Mouse (Mus musculus) forebrain, embryonic 11.5 days (tissue): ENCODE data around the gene Shisa8. TPM values are rescaled to one million over a fixed set of nuclear protein-coding genes. Genes with fewer than 3 reads are reported as not detected.
A peak's percentile ranks its signal among the peaks of the same experiment; 100 is the strongest.

Experiments
- microRNA counts: library from miRNA; unstranded; fragments of <30 nt; microRNA quantifications from one replicate; lab custom pipeline; 2015
- microRNA-seq: library from miRNA; unstranded; fragments of <30 nt; microRNA quantifications from one replicate; pipeline ENCODE4, GENCODE M21; 2016; ENCODE audit not compliant: insufficient number of aligned reads
- polyA plus RNA-seq: library from polyadenylated mRNA; unstranded; fragments of >200 nt; fragmentation: Nextera tagmentation; extraction: Ambion mirVana; gene quantifications from 2 replicates; pipeline ENCODE4 v1.2.1, GENCODE M21; 2014

The Shisa8 gene
- polyA plus RNA-seq, 1 experiment from 2014 or later = 1.2 TPM

MicroRNAs encoded within 50 kb of the gene (microRNA counts, 519-probe panel; counts per million panel counts)
- microRNA mmu-miR-33 (lab: Ali Mortazavi, UCI) = 3,930 counts per million, percentile 27 among the panel's probes with 10 or more counts

Small RNAs within 50 kb of the gene (microRNA-seq; reads per million reads assigned to microRNA genes)
- gene Mir33 = 245 reads per million, percentile 48 among the genes with 10 or more reads in this experiment

Other genes with a start within 250 kb of the Shisa8 start
- gene 1700029P11Rik, start 232.3 kb downstream of the Shisa8 start, polyA plus RNA-seq = not detected in 2 replicates
- gene Xrcc6, start 225.0 kb downstream of the Shisa8 start, polyA plus RNA-seq = 72.9 and 80.6 TPM in 2 replicates
- gene Desi1, start 179.0 kb downstream of the Shisa8 start, polyA plus RNA-seq = 40.3 and 45.1 TPM in 2 replicates
- 289 and 308 TPM in 2 replicates for gene Snu13, start 165.2 kb downstream of the Shisa8 start, polyA plus RNA-seq
- not detected in 2 replicates for gene 4930407I10Rik, start 153.7 kb downstream of the Shisa8 start, polyA plus RNA-seq
- gene Mei1, start 142.8 kb downstream of the Shisa8 start, polyA plus RNA-seq = not detected in 2 replicates
- gene Ccdc134, start 84.9 kb downstream of the Shisa8 start, polyA plus RNA-seq = 23.6 and 25.5 TPM in 2 replicates
- 209 and 216 TPM in 2 replicates for gene Srebf2, start 65.6 kb downstream of the Shisa8 start, polyA plus RNA-seq
- gene Tnfrsf13c, start 11.6 kb upstream of the Shisa8 start, polyA plus RNA-seq = 0.35 and 0.64 TPM in 2 replicates
- 91.6 and 100 TPM in 2 replicates for gene Cenpm, start 31.9 kb upstream of the Shisa8 start, polyA plus RNA-seq
- 2.2 and 2.4 TPM in 2 replicates for gene 1500009C09Rik, start 39.6 kb upstream of the Shisa8 start, polyA plus RNA-seq
- 157 and 162 TPM in 2 replicates for gene Sept3, start 62.1 kb upstream of the Shisa8 start, polyA plus RNA-seq
- gene Wbp2nl, start 86.1 kb upstream of the Shisa8 start, polyA plus RNA-seq = 0.19 TPM in 1 of 2 replicates, not detected in the other
- 23.5 and 24.9 TPM in 2 replicates for gene Naga, start 126.1 kb upstream of the Shisa8 start, polyA plus RNA-seq
- 5.0 and 5.4 TPM in 2 replicates for gene Pheta2, start 126.1 kb upstream of the Shisa8 start, polyA plus RNA-seq
- 236 and 244 TPM in 2 replicates for gene Smdt1, start 126.1 kb upstream of the Shisa8 start, polyA plus RNA-seq
- gene Ndufa6, start 141.5 kb upstream of the Shisa8 start, polyA plus RNA-seq = 251 and 275 TPM in 2 replicates
- gene Cyp2d22, start 167.4 kb upstream of the Shisa8 start, polyA plus RNA-seq = 2.5 and 3.6 TPM in 2 replicates
- not detected in 2 replicates for gene Cyp2d11, start 181.2 kb upstream of the Shisa8 start, polyA plus RNA-seq
- gene Cyp2d10, start 194.4 kb upstream of the Shisa8 start, polyA plus RNA-seq = not detected in 2 replicates
- not detected in 2 replicates for gene Cyp2d9, start 220.6 kb upstream of the Shisa8 start, polyA plus RNA-seq